Mouse (Mus musculus) heart, embryonic 10.5 days (tissue): Measurements from ENCODE around the gene Skap1. TPM values are rescaled to one million over a fixed set of nuclear protein-coding genes. Genes with fewer than 3 reads are reported as not detected.
A peak's percentile ranks its signal among the peaks of the same experiment; 100 is the strongest.

ENCODE experiments used
- DNase-seq: peaks from one replicate; pipeline ENCODE4 v3.0.0-alpha.2; 2017; ENCODE audit warnings: low spot score
- H3K27ac ChIP-seq: fragments of 300-500 bp; sonication (generic); 2 replicates; pipeline ENCODE4 v1.5.1; 2016; ENCODE audit warnings: mild to moderate bottlenecking
- H3K27me3 ChIP-seq: fragments of 300-500 bp; sonication (generic); 2 replicates; pipeline ENCODE4 v1.6.1; 2016; ENCODE audit warnings: mild to moderate bottlenecking; ENCODE audit not compliant: poor library complexity, insufficient read depth, severe bottlenecking
- H3K36me3 ChIP-seq: fragments of 300-500 bp; sonication (generic); 2 replicates; pipeline ENCODE4 v1.6.1; 2016; ENCODE audit warnings: mild to moderate bottlenecking, moderate library complexity
- H3K4me1 ChIP-seq: fragments of 300-500 bp; sonication (generic); 2 replicates; pipeline ENCODE4 v1.6.1; 2016; ENCODE audit warnings: mild to moderate bottlenecking
- H3K4me3 ChIP-seq: fragments of 300-500 bp; sonication (generic); 2 replicates; pipeline ENCODE4 v1.5.1; 2016; ENCODE audit warnings: mild to moderate bottlenecking, moderate library complexity
- H3K9me3 ChIP-seq: fragments of 300-500 bp; sonication (generic); 2 replicates; pipeline ENCODE4 v1.6.1; 2016; ENCODE audit warnings: mild to moderate bottlenecking, moderate library complexity
- WGBS: fragments of 180-500 bp; shearing (Covaris S2); methylation state at CpG from one replicate; pipeline ENCODE4 v1.1.7; 2016; 5-methylcytosine and 5-hydroxymethylcytosine counted together
- polyA plus RNA-seq: library from polyadenylated mRNA; unstranded; fragments of >200 nt; fragmentation: Nextera tagmentation; extraction: Ambion mirVana; gene quantifications from 2 replicates; pipeline ENCODE4 v1.2.1, GENCODE M21; 2016

Skap1 gene
- polyA plus RNA-seq, 1 experiment from 2014 or later = 0.69 TPM

DNA sequence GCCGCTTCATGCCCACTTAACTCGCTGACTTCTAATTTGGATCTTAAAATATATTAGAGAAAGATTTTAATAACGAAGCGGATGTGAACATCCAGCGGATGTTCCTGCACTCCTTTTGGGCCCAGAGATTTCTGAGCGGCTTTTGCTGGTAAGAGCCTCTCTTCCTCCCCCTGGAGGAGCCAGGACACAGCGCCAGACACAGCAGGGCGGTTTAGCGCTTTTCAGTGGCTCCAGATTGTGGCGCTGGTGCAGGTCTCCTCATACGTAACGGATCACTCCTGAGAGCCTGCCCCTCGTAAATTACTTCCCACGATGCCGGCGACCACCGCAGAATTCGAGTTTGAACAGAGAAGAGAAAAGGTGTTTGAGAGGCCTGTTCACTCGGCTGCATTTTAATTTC lies 271.5 kb downstream of the Skap1 start:
- Histone ChIP-seq H3K27me3 (peaks cover 34% of the 10 kb centered on the region), H3K9me3 (no peaks in the 10 kb centered on the region), H3K4me1 (peaks cover 3% of the 10 kb centered on the region; the same call in 1 of the 2 replicates), H3K4me3 (peak overlapping the region; percentile 46), H3K27ac (peak overlapping the region; percentile 38; the same call in 1 of the 2 replicates), H3K36me3 (no peaks in the 10 kb centered on the region)
- WGBS = 2% methylated on average over 19 of the region's 19 CpGs
- DNase-seq = peak; percentile 87

DNA sequence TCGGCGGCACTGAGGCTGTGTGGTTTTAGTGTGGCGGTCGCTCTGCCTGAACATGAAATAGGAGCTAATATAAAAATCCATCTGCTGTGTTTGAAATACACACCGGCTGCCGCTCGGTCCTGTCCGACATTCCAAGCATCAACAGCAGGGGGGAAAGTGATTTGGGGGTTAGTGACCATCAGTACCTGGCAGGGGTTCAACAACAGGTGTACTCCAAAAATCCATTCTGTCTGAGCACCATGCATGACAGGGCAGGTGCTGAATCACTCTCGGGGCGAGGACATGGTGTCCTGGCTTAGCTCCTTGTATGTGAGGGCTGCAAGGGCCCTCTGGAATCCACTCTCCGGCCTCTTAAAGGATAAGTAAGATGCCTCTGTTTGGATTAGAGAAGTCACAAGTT lies 272.0 kb downstream of the Skap1 start:
- Histone ChIP-seq H3K27ac (no peak overlapping the region), H3K36me3 (no peaks in the 10 kb centered on the region), H3K4me1 (peaks cover 3% of the 10 kb centered on the region; the same call in 1 of the 2 replicates), H3K9me3 (no peaks in the 10 kb centered on the region), H3K4me3 (peak overlapping the region; percentile 46), H3K27me3 (peaks cover 38% of the 10 kb centered on the region)
- DNase-seq = no peak
- 16% methylated on average over 11 of the region's 11 CpGs for WGBS

DNA sequence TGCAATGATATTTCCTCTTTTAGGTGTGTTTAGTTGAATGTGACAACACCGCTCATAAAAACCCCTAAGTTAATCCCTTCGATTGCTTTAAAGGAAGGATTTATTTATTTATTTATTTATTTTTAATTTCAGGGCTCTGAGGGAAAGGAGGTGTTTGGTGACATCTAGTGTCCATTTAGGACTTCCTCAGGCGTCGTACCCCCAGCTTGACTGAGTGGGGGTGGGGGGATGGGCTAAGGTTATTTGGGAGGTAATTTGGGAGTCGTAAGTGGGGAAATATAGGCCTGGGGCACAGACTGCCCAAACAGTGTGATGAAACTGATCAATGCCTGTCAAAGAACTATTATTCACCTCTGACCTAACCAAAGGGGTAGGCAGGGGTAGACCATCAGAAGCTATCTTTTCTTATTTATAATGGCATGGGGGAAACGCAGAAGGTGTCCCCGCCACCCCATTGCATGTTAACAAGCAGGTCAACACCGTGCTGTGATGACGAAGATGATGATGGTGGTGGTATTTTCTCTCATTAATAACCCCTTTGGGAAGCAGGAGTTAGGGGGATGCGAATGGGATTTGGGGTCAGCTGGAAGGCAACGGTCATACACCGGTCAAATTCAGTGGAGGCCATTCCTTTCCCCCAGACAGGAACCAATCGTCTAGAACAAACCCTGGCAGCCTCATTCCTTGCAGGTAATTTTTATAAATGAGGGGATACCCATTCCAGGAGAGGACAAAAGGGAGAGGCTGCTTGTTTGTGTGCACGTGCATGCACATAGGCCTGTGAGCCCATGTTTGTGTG lies 273.5 kb downstream of the Skap1 start:
- peaks cover 3% of the 10 kb centered on the region; the same call in 1 of the 2 replicates for H3K4me1 ChIP-seq
- no peak for DNase-seq
- no peaks in the 10 kb centered on the region for H3K9me3 ChIP-seq
- H3K36me3 ChIP-seq = no peaks in the 10 kb centered on the region
- WGBS = 75% methylated on average over 14 of the region's 14 CpGs
- H3K27ac ChIP-seq = no peak overlapping the region
- peaks cover 48% of the 10 kb centered on the region for H3K27me3 ChIP-seq
- no peak overlapping the region for H3K4me3 ChIP-seq

DNA sequence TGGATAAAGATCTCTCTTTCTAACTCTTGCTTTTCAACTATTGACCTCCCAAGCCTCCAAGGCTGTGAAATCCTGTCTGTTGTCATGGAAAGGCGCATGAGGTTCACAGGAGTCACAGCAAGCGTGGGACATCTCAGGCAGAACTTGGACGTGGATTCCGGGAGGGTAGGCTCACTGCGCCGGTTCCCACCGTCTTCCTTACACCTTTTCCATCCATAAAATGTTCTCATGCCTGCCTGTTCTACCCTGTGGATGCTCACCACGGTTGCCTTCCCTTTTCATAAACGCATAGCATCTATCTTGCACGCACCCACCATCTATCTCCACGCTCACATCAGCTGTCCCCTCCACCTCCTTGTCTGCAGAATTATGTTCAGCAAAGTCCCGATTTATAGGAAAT lies 276.4 kb downstream of the Skap1 start:
- no peaks in the 10 kb centered on the region for H3K9me3 ChIP-seq
- H3K4me1 ChIP-seq = peaks cover 3% of the 10 kb centered on the region; the same call in 1 of the 2 replicates
- no peaks in the 10 kb centered on the region for H3K36me3 ChIP-seq
- no peak for DNase-seq
- no peak overlapping the region for H3K27ac ChIP-seq
- H3K27me3 ChIP-seq = peaks cover 40% of the 10 kb centered on the region
- WGBS = 70% methylated on average over 12 of the region's 12 CpGs
- H3K4me3 ChIP-seq = no peak overlapping the region

DNA sequence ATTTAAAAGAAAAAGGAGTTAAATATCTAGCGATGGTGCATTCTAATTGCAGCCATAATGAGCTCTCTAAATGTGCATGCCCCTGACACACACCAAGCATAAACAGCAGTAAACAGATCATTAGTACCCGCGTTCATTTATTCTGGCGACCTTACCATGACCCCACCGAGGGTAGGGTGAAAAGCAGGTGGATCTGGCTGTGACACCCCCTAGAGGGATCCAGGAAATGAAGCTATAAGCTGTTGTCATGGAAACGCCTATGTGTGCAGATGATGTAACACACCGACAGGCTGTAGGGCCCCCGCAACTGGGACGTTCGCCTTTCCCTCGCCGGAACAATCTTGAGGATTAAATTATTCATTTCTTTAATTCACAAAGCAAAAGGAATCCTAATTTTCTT lies 277.6 kb downstream of the Skap1 start:
- H3K36me3 ChIP-seq = no peaks in the 10 kb centered on the region
- DNase-seq = no peak
- 54% methylated on average over 12 of the region's 12 CpGs for WGBS
- no peaks in the 10 kb centered on the region for H3K9me3 ChIP-seq
- no peaks in the 10 kb centered on the region for H3K4me1 ChIP-seq
- H3K4me3 ChIP-seq = no peak overlapping the region
- H3K27ac ChIP-seq = no peak overlapping the region
- H3K27me3 ChIP-seq = peaks cover 35% of the 10 kb centered on the region

DNA sequence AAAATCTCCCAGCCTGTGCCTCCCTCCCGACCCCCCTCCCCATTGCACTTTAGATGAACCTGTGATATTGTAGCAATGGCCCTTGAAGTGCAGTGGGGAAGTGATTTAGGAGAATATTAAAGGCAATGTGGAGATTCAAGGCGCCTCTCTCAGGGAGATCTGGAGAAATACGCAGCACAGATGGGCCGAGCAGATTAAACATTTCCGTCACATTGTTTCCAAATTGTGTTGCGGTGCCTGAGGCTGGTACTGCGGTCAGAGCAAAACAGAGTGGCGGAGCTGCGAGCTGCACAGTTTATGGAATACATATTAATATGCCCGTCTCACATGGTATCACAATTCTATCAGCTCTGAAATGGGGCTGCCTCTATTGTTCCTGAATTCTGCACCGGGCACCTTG lies 278.6 kb downstream of the Skap1 start:
- no peaks in the 10 kb centered on the region for H3K36me3 ChIP-seq
- no peak for DNase-seq
- no peak overlapping the region for H3K4me3 ChIP-seq
- no peaks in the 10 kb centered on the region for H3K4me1 ChIP-seq
- H3K27ac ChIP-seq = no peak overlapping the region
- WGBS = 73% methylated on average over 11 of the region's 11 CpGs
- H3K27me3 ChIP-seq = peaks cover 29% of the 10 kb centered on the region
- H3K9me3 ChIP-seq = no peaks in the 10 kb centered on the region

DNA sequence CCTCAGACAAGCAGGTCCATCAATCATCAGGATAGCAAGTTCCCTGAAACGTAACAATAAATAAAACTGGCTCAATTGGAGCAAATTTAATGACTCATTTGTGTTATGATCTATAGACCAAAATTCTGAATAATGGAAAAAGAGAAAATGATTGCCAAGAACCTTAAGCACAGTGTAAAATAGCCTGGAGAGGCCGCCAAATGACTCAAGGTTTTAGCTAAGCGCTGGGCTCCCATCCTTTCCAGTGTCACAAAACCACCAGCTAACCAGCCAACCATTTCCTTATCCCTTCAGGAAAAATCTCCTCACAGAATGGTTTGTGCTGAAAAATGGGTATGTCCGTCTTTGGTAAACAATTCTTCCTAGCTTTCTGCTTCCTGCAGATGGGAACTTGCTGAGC lies 279.5 kb downstream of the Skap1 start:
- no peaks in the 10 kb centered on the region for H3K4me1 ChIP-seq
- H3K27me3 ChIP-seq = peaks cover 23% of the 10 kb centered on the region
- WGBS = 73% methylated on average over 4 of the region's 4 CpGs
- no peak overlapping the region for H3K27ac ChIP-seq
- no peaks in the 10 kb centered on the region for H3K36me3 ChIP-seq
- H3K4me3 ChIP-seq = no peak overlapping the region
- H3K9me3 ChIP-seq = no peaks in the 10 kb centered on the region
- DNase-seq = no peak

DNA sequence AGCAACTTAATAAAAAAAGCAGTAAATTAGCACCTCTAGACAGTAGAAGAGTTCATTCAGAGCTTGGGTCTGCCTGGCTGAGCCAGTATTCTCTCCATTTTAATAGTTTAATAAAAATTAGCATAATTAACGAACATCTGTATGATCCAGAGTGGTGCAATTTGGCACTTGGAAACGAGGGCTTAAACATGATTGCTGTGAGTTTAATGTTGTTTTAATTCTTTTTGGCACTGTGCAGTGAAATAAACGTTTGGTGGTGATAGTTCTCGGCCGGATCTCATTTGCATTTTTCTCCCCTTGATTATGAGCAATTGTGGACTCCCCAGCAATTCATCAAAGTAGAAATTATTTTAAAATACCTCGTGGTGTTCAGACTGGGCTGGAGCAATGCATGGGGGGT lies 282.3 kb downstream of the Skap1 start:
- Histone ChIP-seq H3K4me3 (no peak overlapping the region), H3K27me3 (peaks cover 19% of the 10 kb centered on the region), H3K27ac (no peak overlapping the region), H3K9me3 (no peaks in the 10 kb centered on the region), H3K4me1 (no peaks in the 10 kb centered on the region), H3K36me3 (no peaks in the 10 kb centered on the region)
- DNase-seq = no peak
- 72% methylated on average over 6 of the region's 6 CpGs for WGBS

DNA sequence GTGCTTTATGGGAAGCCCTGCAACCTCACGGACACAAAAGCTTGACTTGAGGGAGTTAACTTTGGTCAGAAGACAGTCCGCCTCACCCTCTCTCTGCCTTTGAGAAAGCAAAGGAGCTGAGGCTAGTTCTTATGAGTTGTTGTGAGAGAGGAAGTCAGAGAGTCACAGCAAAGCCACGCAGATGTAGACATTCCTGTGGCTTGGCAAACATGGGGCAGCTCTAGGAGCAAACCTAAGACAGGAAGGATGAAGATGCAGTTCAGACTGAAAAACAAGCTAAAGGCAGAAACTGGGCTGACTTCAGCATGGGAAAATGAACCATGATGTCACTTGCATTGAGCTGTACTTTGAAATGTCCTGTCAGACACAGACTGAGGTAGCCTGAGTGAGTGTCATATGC lies 283.2 kb downstream of the Skap1 start:
- Histone ChIP-seq H3K27ac (no peak overlapping the region), H3K4me1 (no peaks in the 10 kb centered on the region), H3K4me3 (no peak overlapping the region), H3K36me3 (no peaks in the 10 kb centered on the region), H3K9me3 (no peaks in the 10 kb centered on the region), H3K27me3 (peaks cover 11% of the 10 kb centered on the region; the same call in 1 of the 2 replicates)
- DNase-seq = no peak
- 60% methylated on average over 3 of the region's 3 CpGs for WGBS

DNA sequence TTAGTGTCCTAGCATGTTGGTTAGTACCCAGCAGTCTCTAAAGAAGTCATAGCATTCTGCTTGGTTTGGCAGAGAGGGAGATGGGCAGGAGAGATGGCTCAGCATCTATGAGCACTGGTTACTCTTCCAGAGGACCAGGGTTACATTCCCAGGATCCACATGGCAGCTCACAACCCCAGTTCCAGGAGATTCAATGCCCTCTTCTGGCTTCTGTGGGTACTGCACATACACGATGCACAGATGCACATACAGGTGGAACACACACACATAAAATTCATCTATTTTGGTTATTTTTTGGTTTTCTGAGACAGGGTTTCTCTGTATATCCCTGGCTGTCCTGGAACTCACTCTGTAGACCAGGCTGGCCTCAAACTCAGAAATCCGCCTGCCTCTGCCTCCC lies 290.9 kb downstream of the Skap1 start:
- Histone ChIP-seq H3K4me1 (no peaks in the 10 kb centered on the region), H3K9me3 (no peaks in the 10 kb centered on the region), H3K4me3 (no peak overlapping the region), H3K27me3 (peaks cover 4% of the 10 kb centered on the region; the same call in 1 of the 2 replicates), H3K27ac (no peak overlapping the region), H3K36me3 (no peaks in the 10 kb centered on the region)
- WGBS = 96% methylated on average over 2 of the region's 2 CpGs
- no peak for DNase-seq

DNA sequence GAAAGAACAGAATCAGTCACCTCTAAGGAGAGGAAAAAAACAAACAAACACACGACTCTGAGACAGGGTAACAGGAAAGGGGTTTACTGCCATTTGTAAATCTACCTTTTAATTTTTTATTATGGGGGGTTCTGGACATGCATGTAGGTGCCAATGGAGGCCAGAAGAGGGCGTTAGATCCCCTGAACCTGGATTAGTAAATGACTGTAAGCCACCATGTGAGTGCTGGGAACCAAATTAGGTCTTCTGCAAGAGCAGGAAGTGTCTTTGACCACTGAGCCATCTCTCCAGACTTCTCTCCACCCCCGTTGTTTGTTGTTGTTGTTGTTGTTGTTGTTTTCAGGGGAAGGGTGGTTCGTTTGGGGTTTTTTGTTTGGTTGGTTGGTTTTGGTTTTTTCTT lies 293.0 kb downstream of the Skap1 start:
- no peaks in the 10 kb centered on the region; the same call in 1 of the 2 replicates for H3K27me3 ChIP-seq
- WGBS = 55% methylated on average over 4 of the region's 4 CpGs
- no peaks in the 10 kb centered on the region for H3K36me3 ChIP-seq
- no peak for DNase-seq
- H3K27ac ChIP-seq = no peak overlapping the region
- no peaks in the 10 kb centered on the region for H3K9me3 ChIP-seq
- H3K4me3 ChIP-seq = no peak overlapping the region
- H3K4me1 ChIP-seq = no peaks in the 10 kb centered on the region

DNA sequence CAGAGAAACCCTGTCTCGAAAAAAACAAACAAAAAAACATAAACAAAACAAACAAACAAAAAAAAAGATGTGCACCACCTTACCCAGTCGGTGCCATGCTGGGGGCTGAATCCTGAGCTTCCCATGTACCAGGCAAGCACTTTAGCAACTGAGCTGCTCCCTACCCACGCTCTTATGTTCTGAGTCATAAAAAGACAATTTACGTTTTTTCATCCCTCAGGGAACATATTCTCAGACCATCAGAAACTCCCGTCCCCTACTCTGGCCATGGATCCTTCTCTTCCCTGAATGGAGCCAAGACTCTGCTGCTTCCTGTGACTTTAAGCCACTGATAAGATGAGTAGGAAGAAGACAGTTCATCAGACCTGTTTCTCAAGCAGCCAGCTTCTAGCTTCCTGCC lies 294.0 kb downstream of the Skap1 start:
- Histone ChIP-seq H3K36me3 (no peaks in the 10 kb centered on the region), H3K4me3 (no peak overlapping the region), H3K9me3 (no peaks in the 10 kb centered on the region), H3K4me1 (peaks cover 3% of the 10 kb centered on the region), H3K27ac (no peak overlapping the region), H3K27me3 (no peaks in the 10 kb centered on the region; the same call in 1 of the 2 replicates)
- 69% methylated on average over 5 of the region's 5 CpGs for WGBS
- DNase-seq = no peak

DNA sequence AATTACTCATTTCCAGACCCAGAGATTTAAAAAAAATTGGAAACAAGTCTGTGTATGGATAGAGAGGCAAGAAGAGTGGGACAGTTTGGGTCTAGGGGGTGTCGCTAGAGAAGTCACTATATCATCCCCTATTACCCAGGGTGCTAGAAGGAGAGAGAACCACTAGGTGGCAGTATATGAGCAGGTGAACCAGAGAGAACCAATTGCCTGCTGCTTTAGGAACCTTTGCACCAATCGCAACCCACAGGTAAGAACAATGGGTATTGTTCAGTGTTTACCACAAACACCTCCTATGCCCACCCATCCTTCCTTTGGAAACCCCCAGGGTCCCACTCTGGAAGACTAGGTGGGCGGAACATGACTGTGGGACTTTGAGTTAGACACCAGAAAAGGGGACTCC lies 295.6 kb downstream of the Skap1 start:
- no peaks in the 10 kb centered on the region for H3K36me3 ChIP-seq
- DNase-seq = no peak
- 42% methylated on average over 3 of the region's 3 CpGs for WGBS
- H3K4me3 ChIP-seq = no peak overlapping the region
- H3K4me1 ChIP-seq = peaks cover 15% of the 10 kb centered on the region
- no peak overlapping the region for H3K27ac ChIP-seq
- no peaks in the 10 kb centered on the region; the same call in 1 of the 2 replicates for H3K27me3 ChIP-seq
- H3K9me3 ChIP-seq = no peaks in the 10 kb centered on the region
